Mouse (Mus musculus): Measurements from ENCODE around the gene Myo9a. TPM values are rescaled to one million over a fixed set of nuclear protein-coding genes. Genes with fewer than 3 reads are reported as not detected.

Gene Myo9a
- 10 to 100 TPM; 19.3 to 21.0 TPM for total RNA-seq (2021)

- peak; percentile 100 for DNase-seq
- intact Hi-C loops (cut with DNase I) = no loop called here
Measured at GRCm38 (mm10) chr9:59750267-59751065, at the start of gene Myo9a, which contains the start of gene Senp8. Gene Myo9a (plus strand): TSS chr9:59750896. Gene Senp8 (minus strand): TSS chr9:59750710.

GRCm38 (mm10) chr9:59701094-59701493, 49.6 kb upstream of the Myo9a start:
- no peak for DNase-seq
- intact Hi-C loops (cut with DNase I) = no loop called here

GRCm38 (mm10) chr9:59703099-59703498, 47.6 kb upstream of the Myo9a start:
- intact Hi-C loops (cut with DNase I) = no loop called here
- DNase-seq = no peak

DNA sequence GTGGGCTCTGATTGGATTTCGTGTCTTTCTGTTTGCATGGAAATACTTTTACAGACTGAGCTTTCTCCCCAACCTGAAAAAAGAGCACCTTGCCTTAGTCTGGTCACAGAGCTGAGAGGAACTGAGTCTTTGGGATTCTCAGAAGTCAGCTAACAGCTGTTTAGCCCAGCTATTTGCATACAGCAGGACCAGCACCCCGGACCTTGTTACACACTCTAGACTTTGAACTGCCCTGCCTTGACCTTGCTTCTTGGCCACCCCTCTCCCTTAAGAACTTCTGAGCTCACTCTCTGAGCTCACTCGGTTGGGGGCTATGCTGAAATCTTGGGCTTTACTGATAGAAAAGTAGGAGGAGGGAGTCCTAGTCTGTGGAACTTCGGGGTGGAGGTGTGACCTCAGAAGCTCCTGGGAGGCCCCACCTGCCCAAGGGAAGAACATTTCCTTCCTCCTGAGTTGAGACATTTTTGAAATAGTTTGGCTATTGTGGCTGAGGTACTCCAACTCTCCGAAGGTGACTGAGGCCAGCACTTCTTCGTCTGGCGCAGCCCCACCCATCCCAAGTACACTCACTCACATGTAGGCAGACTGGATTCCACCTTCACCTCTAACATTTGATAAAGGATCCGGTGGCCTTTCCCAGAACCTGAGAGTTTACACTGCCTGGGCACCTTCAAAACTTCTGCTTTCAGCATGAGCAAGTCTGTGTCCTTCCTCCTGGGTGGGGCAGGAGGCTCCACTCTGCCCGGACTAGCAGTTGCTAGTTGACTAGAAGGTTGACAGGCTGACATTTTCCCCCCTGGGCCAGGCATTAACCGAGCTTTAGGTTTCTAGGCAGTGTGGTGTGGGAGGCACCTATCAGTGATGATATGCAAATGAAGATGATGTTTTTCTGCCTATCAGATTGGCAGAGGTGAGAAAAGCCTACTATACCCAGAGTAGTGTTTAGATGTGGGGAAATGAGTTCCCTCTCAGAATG, 43.6 kb upstream of the Myo9a start:
- DNase-seq = no peak
- intact Hi-C loops (cut with DNase I) = no loop called here

- DNase-seq = no peak
- intact Hi-C loops (cut with DNase I) = no loop called here
Measured at GRCm38 (mm10) chr9:59709225-59709624, 41.5 kb upstream of the Myo9a start.

DNA sequence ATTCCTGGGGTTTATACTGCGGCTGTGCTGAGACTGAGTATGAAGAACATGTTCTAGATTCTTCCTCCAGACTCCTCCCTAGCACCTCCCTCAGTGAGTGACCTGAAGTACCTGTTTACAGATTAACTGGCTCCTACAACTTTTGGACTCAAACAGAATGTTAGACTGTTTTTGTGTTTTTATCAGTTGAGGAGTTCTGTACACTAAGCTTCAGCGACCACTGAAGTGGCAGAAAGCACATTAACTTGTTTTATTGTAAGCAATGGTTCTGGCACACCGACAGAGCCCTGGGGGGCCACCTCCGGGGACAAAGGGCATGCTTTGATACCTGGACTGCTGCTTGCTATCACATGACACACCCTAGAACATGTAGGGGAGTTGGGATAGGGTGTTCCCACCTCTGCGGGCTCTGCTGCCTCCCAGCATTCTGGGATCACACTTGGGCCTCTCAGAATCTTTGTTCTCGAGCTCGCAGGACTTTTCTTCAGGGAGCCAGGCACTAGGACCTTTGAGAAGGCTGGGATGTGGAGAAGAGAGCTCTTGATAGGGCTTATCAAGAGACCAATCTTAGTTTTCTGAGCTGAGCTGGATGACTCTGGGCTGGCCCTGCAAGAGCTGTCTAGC, 34.3 kb upstream of the Myo9a start:
- intact Hi-C loops (cut with DNase I) = no loop called here
- DNase-seq = no peak

GRCm38 (mm10) chr9:59718237-59718636, 32.5 kb upstream of the Myo9a start:
- intact Hi-C loops (cut with DNase I) = no loop called here
- DNase-seq = no peak

DNA sequence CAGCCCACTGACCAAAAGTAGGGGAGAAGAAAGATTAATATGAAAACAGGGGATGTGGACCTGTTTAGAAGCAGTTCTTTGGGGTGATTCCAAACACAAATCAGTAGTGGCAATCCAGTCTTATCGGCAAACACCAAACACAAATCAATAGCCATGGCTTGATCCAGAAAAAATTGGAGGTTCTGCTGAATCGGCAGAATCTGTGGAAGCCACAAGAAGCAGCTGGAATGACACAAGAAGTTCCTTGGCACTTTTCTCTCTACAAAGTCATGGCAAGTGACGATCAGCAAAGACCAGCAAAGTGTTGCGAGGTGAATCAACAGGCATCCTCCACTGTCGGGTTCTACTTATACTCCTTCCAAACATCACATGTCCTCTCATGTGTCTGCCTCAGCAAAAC, 29.6 kb upstream of the Myo9a start:
- intact Hi-C loops (cut with DNase I) = no loop called here
- no peak for DNase-seq

GRCm38 (mm10) chr9:59723096-59723657, 27.5 kb upstream of the Myo9a start:
- intact Hi-C loops (cut with DNase I) = loop anchor here (1.0 to 2.0 kb wide), 2 partner anchors 37 to 246 kb away; no protein-coding TSS in a partner anchor
- peak; percentile 84 to 87 for DNase-seq

- DNase-seq = peak; percentile 11 to 31
- intact Hi-C loops (cut with DNase I) = loop anchor here (1.0 to 2.0 kb wide), 2 partner anchors 36 to 245 kb away; no protein-coding TSS in a partner anchor
Measured at GRCm38 (mm10) chr9:59723791-59724442, 26.8 kb upstream of the Myo9a start.

DNA sequence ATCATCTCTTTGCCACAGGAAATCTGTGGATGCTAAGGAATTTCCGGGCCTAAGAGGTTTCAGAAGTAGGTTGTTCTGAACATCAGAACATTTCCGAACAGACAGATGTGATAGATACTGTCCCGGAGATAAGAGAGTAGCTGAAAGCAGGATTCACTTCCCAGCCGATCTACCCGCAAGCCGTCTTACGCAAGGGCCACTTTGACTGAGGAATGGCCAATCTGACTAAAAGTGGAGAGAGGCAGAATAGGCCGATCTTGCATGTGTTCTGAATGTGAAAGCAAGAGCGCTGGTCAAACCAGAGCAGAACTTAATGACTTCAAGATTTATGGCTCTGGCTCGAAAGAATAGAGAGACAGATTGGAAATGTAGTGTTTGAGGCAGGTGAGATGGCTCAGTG, 25.2 kb upstream of the Myo9a start:
- DNase-seq = no peak
- intact Hi-C loops (cut with DNase I) = no loop called here

DNA sequence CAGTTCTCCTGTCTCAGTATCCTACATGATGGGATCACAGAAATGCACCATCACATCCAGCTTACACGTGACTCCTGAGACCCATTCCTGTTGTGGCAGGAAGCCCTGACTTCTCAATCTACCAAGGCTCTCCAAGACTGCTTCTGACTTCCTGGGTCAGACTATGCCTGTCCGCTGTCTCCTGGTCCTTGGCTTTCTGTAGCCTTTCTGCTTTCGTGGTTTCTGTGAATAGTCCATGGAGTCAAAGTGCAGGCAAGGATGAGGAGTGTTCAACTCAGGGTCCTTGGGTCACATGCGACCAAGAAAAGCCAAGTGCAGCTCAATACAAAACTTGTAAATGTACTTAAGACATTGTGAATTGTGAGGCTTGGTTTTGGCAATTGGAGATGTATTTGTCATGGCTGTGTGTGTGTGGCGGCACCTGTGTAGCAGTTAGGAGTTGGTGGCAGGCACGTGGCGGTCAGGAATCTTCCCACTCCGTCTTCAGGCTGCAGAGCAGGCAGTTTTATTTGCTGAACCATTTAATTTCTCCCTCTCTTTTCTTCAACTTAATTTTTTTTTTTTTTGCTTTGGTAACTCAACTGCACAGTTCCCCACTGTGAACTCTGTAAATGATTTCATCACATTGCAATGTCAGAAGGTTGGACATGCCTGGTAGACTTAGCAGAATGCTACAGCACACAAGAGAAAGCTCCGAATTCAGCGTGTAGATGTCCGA, 23.0 kb upstream of the Myo9a start:
- no peak for DNase-seq
- intact Hi-C loops (cut with DNase I) = no loop called here

DNA sequence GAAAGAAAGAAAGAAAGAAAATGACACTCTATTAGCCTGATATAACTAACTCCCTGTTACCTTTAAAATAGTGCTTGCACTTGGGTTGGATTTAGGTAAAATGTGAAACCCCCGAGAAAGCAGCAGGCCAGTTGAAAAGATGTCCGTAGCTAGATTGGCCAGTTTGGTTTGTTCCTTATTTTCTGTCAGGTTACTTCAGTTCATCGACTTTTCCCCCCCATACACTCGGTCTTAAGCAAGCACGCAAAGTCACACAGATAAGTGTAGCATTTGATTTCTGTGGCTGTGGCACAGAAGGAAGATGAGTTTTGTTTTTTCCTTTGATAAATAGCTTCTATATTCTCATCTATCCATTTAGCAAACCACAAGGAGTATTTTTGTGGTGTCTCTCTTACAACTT, 19.6 kb upstream of the Myo9a start:
- no peak for DNase-seq
- intact Hi-C loops (cut with DNase I) = no loop called here

GRCm38 (mm10) chr9:59733075-59733474, 17.6 kb upstream of the Myo9a start:
- DNase-seq = no peak
- intact Hi-C loops (cut with DNase I) = no loop called here

- peak in 1 of 2 experiments; percentile 21 for DNase-seq
- intact Hi-C loops (cut with DNase I) = no loop called here
Measured at GRCm38 (mm10) chr9:59735394-59735793, 15.3 kb upstream of the Myo9a start.

DNA sequence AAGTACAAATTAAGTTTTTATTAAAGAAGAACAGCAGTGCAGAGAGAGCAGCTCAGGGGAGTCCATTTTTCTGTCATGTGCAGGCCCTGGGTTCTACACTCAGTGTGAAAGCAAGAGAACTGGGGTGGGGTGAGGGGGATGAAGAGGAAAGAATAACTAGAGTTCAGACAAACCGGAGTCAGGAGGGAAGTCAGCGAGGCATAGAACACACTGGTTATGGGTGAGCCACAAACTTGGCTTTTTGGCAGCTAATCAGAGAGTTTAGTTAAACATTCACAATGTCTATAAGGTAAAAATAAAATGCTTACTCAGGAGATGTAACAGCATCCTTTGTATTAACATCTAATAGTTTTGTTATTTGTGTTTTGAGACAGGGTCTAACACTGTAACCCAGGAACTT, 10.1 kb upstream of the Myo9a start:
- DNase-seq = no peak
- intact Hi-C loops (cut with DNase I) = no loop called here

GRCm38 (mm10) chr9:59743903-59744302, 6.8 kb upstream of the Myo9a start:
- no peak for DNase-seq
- intact Hi-C loops (cut with DNase I) = no loop called here

GRCm38 (mm10) chr9:59748387-59748786, 2.3 kb upstream of the Myo9a start:
- DNase-seq = no peak
- intact Hi-C loops (cut with DNase I) = no loop called here

GRCm38 (mm10) chr9:59748969-59749368, 1.7 kb upstream of the Myo9a start:
- DNase-seq = peak in 1 of 2 experiments; percentile 27
- intact Hi-C loops (cut with DNase I) = no loop called here

Measured in heart, postnatal 10 days (tissue).